Mouse (Mus musculus) neural tube, postnatal 0 days (tissue): Measurements from ENCODE around the gene Gm3183. TPM values are rescaled to one million over a fixed set of nuclear protein-coding genes. Genes with fewer than 3 reads are reported as not detected.

Experiments used
- polyA plus RNA-seq: library from polyadenylated mRNA; unstranded; fragments of >200 nt; fragmentation: Nextera tagmentation; extraction: Ambion mirVana; gene quantifications from 2 replicates; pipeline ENCODE4 v1.2.1, GENCODE M21; 2015

Gm3183 gene
- not detected in 2 replicates for polyA plus RNA-seq

GRCm38 (mm10) chr5:94865136-94865535 lies at the start of gene Gm3183:
Gm3183 (plus strand) TSS chr5:94865436.

Other genes with a start within 250 kb of the Gm3183 start
- not detected in 2 replicates for gene Gm3147, start 249.1 kb upstream of the Gm3183 start, polyA plus RNA-seq
- not detected in 2 replicates for gene Gm6509, start 241.5 kb upstream of the Gm3183 start, polyA plus RNA-seq
- gene Gm6205, start 217.1 kb upstream of the Gm3183 start, polyA plus RNA-seq, result not detected in 2 replicates
- not detected in 2 replicates for gene Gm6367, start 123.2 kb downstream of the Gm3183 start, polyA plus RNA-seq
- gene Gm7942, start 241.5 kb downstream of the Gm3183 start, polyA plus RNA-seq, result not detected in 2 replicates